Mouse (Mus musculus) urinary bladder, adult 2 months (tissue): ENCODE results near the gene Cd34. TPM values are rescaled to one million over a fixed set of nuclear protein-coding genes. Genes with fewer than 3 reads are reported as not detected.

Experiments used
- DNase-seq: peaks from one replicate; pipeline ENCODE4 v3.0.0; 2022; ENCODE audit warnings: low spot score
- polyA plus RNA-seq: library from polyadenylated mRNA; depleted of rRNA; stranded (reverse); fragments of >200 nt; gene quantifications from 2 replicates; pipeline ENCODE4 v1.2.3, GENCODE M21; 2012; rRNA removed

Cd34 gene
- 234 and 240 TPM in 2 replicates for polyA plus RNA-seq

- DNase-seq, result peak; percentile 33
Observed at GRCm38 (mm10) chr1:194938715-194939114, at the start of gene Cd34. Gene Cd34, plus strand, starts transcription at chr1:194938819.

- DNase-seq, result no peak
Observed at GRCm38 (mm10) chr1:194894513-194894912, 44.1 kb upstream of the Cd34 start.

- no peak for DNase-seq
Observed at GRCm38 (mm10) chr1:194895287-194895686, 43.3 kb upstream of the Cd34 start.

GRCm38 (mm10) chr1:194901075-194901474 is 37.5 kb upstream of the Cd34 start:
- DNase-seq, result no peak

GRCm38 (mm10) chr1:194901826-194902225 is 36.8 kb upstream of the Cd34 start:
- no peak for DNase-seq

GRCm38 (mm10) chr1:194908956-194909355 is 29.7 kb upstream of the Cd34 start:
- DNase-seq, result no peak

GRCm38 (mm10) chr1:194925753-194926350 is 12.8 kb upstream of the Cd34 start:
- DNase-seq, result no peak

GRCm38 (mm10) chr1:194927887-194928286 is 10.7 kb upstream of the Cd34 start:
- no peak for DNase-seq

GRCm38 (mm10) chr1:194929275-194929971 is 9.2 kb upstream of the Cd34 start:
- no peak for DNase-seq

GRCm38 (mm10) chr1:194929972-194930355 is 8.7 kb upstream of the Cd34 start:
- no peak for DNase-seq

GRCm38 (mm10) chr1:194930706-194931105 is 7.9 kb upstream of the Cd34 start:
- no peak for DNase-seq

- no peak for DNase-seq
Observed at GRCm38 (mm10) chr1:194935351-194935750, 3.3 kb upstream of the Cd34 start.

GRCm38 (mm10) chr1:194941528-194941927 is 2.9 kb downstream of the Cd34 start:
- DNase-seq, result no peak

GRCm38 (mm10) chr1:194942912-194943311 is 4.3 kb downstream of the Cd34 start:
- no peak for DNase-seq

GRCm38 (mm10) chr1:194943485-194943884 is 4.9 kb downstream of the Cd34 start:
- DNase-seq, result no peak

- no peak for DNase-seq
Observed at GRCm38 (mm10) chr1:194945382-194945781, 6.8 kb downstream of the Cd34 start.

GRCm38 (mm10) chr1:194946467-194946866 is 7.8 kb downstream of the Cd34 start:
- DNase-seq, result no peak

GRCm38 (mm10) chr1:194950913-194951312 is 12.3 kb downstream of the Cd34 start:
- no peak for DNase-seq

- no peak for DNase-seq
Observed at GRCm38 (mm10) chr1:194952891-194953290, 14.3 kb downstream of the Cd34 start.

- no peak for DNase-seq
Observed at GRCm38 (mm10) chr1:194954694-194955093, 16.1 kb downstream of the Cd34 start.

GRCm38 (mm10) chr1:194955749-194956148 is 17.1 kb downstream of the Cd34 start:
- DNase-seq, result no peak

- DNase-seq, result no peak
Observed at GRCm38 (mm10) chr1:194957021-194957420, 18.4 kb downstream of the Cd34 start.

GRCm38 (mm10) chr1:194962181-194962580 is 23.6 kb downstream of the Cd34 start:
- no peak for DNase-seq

- no peak for DNase-seq
Observed at GRCm38 (mm10) chr1:194962712-194963111, 24.1 kb downstream of the Cd34 start.
